Mouse (Mus musculus): ENCODE measurements around the gene Umodl1.

- TF ChIP-seq MAX (IDR thresholded peaks at IDR 0.05; ENCODE audit: low read depth) (no peak), E2F4 (IDR thresholded peaks at IDR 0.05; ENCODE audit: insufficient read depth) (no peak), POLR2A (IDR thresholded peaks at IDR 0.05; ENCODE audit: insufficient read length, low read depth) (no peak), TCF12 (IDR thresholded peaks at IDR 0.05; ENCODE audit: insufficient read depth, poor library complexity, severe bottlenecking) (no peak)
Observed at GRCm38 (mm10) chr17:31002613-31003012, 48.2 kb downstream of the Umodl1 start.
